Mouse (Mus musculus) erythroblast, embryonic 14.5 days (primary cell): Measurements from ENCODE around the gene Nol12. TPM values are rescaled to one million over a fixed set of nuclear protein-coding genes. Genes with fewer than 3 reads are reported as not detected.

Source experiments
- H3K27me3 ChIP-seq: 2 replicates; pipeline ENCODE4 v1.6.1; 2012; ENCODE audit warnings: inconsistent platforms; ENCODE audit not compliant: control insufficient read depth
- H3K36me3 ChIP-seq: 2 replicates; pipeline ENCODE4 v1.6.1; 2012; ENCODE audit warnings: mild to moderate bottlenecking, inconsistent platforms; ENCODE audit not compliant: control insufficient read depth
- H3K4me1 ChIP-seq: 2 replicates; pipeline ENCODE4 v1.6.1; 2012; ENCODE audit warnings: inconsistent platforms; ENCODE audit not compliant: control insufficient read depth
- H3K4me3 ChIP-seq: replicated peaks from 2 replicates; pipeline ENCODE3; 2012; ENCODE audit warnings: moderate library complexity, mild to moderate bottlenecking, inconsistent platforms
- H3K9me3 ChIP-seq: 2 replicates; pipeline ENCODE4 v1.6.1; 2012; ENCODE audit warnings: low read length, inconsistent platforms, mixed read lengths; ENCODE audit not compliant: control insufficient read depth
- GATA1 ChIP-seq: IDR thresholded peaks from 2 replicates; pipeline ENCODE4 v1.6.1; 2012; ENCODE audit warnings: low read length, inconsistent platforms, mixed read lengths
- TAL1 ChIP-seq: IDR thresholded peaks from 3 replicates; pipeline ENCODE4 v1.6.1; 2012; ENCODE audit warnings: low read length, inconsistent platforms, mixed read lengths
- polyA plus RNA-seq: library from polyadenylated mRNA; stranded (reverse); fragments of >175 nt; gene quantifications from 2 replicates; pipeline ENCODE4 v1.2.3, GENCODE M21; 2012

Nol12 gene
- polyA plus RNA-seq, 1 experiment = 3.9 TPM

DNA sequence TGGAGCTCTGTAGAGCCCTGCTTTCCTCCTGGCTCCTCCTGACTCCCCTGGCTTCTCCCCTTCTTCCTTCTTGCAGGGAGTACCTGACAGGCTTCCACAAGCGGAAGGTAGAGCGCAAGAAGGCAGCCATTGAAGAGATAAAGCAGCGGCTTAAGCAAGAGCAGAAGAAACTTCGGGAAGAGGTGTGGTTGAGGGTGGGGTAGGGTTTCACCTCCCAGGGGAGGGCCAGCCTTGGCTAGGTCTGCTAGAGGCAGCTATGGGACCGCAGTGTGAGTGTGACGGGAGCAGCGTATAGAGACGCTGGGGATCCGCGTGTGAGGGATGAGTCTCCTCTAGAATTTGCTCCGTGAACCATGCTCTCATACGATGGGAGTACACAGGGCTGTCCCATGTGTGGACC, 1.7 kb downstream of the Nol12 start:
- no peaks in the 10 kb centered on the region for H3K9me3 ChIP-seq
- H3K4me1 ChIP-seq = peaks cover 51% of the 10 kb centered on the region
- peaks cover 50% of the 10 kb centered on the region for H3K36me3 ChIP-seq
- peak overlapping the region; percentile 76 for H3K4me3 ChIP-seq
- H3K27me3 ChIP-seq = no peaks in the 10 kb centered on the region
- no peak for TF ChIP-seq TAL1
- no peak for TF ChIP-seq GATA1

DNA sequence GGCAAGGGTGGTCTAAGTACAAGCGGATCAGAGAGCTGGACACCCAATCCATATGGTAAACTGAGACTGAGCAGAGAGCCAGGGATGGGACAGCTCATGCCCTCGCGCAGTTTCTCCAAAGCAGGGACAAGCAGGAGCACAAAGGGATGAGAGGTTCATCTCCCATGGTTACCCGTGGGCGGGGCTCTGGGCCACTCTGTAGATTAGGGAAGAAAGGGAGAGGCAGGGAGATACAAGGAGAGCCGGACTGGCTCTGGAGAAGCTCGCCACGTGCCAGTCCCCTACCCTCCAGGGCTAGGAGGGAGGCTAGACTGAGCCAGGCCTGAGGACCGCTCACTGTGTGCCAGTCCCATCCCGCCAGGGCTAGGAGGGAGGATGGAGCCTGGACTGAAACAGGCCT, 2.6 kb downstream of the Nol12 start:
- no peaks in the 10 kb centered on the region for H3K27me3 ChIP-seq
- H3K4me3 ChIP-seq = no peak overlapping the region
- H3K9me3 ChIP-seq = no peaks in the 10 kb centered on the region
- H3K36me3 ChIP-seq = peaks cover 57% of the 10 kb centered on the region
- H3K4me1 ChIP-seq = peaks cover 46% of the 10 kb centered on the region
- TF ChIP-seq GATA1 = no peak
- no peak for TF ChIP-seq TAL1

DNA sequence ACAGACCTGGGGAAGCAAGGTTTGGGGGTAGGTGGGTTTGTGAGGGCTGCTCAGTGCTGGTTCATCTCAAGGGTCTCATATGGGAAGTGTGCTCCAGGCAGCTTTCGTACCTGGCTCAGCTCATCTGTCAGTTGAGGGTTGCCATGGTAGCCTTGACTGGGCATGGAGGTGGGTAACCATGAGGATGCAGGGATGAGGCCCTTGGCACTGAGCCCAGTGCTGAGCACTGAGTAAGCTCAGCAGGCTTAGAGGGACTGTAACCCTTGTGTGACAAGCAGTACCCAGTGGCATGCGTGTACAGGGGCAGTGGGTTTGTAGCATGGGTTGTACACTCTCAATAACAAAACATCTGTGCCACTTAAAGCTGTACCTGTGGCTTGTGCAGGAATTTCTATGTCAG, 3.2 kb downstream of the Nol12 start:
- Histone ChIP-seq H3K4me1 (peaks cover 46% of the 10 kb centered on the region), H3K27me3 (no peaks in the 10 kb centered on the region), H3K9me3 (no peaks in the 10 kb centered on the region), H3K4me3 (no peak overlapping the region), H3K36me3 (peaks cover 57% of the 10 kb centered on the region)
- TF ChIP-seq TAL1 (no peak), GATA1 (no peak)

DNA sequence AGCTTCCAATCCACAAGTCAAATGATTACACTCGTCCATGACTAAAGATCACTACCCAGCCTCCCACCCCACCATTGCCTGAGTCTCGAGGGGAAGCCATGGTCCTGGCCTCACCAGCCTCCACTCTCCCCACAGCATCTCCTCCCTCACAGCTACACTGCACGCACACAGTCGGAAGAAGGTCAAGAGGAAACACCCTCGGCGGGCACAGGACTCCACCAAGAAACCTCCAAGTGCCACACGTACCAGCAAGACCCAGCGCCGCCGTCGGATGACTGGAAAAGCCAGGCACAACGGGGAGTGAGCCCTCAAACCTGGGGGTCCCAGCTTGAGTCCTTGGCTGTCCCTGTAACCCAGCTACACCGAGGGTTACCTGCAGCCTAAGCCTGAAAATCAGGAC, 5.6 kb downstream of the Nol12 start:
- Histone ChIP-seq H3K27me3 (no peaks in the 10 kb centered on the region), H3K4me3 (no peak overlapping the region), H3K4me1 (peaks cover 35% of the 10 kb centered on the region), H3K9me3 (no peaks in the 10 kb centered on the region), H3K36me3 (peaks cover 57% of the 10 kb centered on the region)
- TF ChIP-seq TAL1 (no peak), GATA1 (no peak)

DNA sequence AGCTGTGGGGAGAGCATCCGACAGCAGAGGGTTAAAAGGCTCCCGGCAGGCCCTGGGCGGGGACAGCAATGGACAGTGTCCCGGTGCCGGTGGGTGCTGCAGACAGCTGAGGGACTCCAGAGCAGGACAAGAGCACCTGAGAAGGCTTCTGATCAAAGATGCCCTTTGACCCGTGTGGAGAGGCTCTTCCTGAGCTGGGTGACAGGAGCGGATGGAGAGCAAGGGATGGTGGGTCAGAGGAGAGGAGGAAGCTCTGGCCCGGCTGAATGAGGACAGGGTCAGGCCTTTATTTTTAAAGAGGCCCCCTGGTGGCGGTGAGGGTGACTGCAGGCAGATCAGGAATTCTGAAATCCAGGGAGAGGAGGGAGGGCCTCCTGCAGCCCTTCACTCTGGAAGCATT, 7.9 kb downstream of the Nol12 start:
- H3K4me3 ChIP-seq = no peak overlapping the region
- H3K27me3 ChIP-seq = peaks cover 9% of the 10 kb centered on the region
- TF ChIP-seq GATA1 = no peak
- TF ChIP-seq TAL1 = no peak
- H3K4me1 ChIP-seq = peaks cover 33% of the 10 kb centered on the region
- peaks cover 43% of the 10 kb centered on the region for H3K36me3 ChIP-seq
- H3K9me3 ChIP-seq = no peaks in the 10 kb centered on the region

DNA sequence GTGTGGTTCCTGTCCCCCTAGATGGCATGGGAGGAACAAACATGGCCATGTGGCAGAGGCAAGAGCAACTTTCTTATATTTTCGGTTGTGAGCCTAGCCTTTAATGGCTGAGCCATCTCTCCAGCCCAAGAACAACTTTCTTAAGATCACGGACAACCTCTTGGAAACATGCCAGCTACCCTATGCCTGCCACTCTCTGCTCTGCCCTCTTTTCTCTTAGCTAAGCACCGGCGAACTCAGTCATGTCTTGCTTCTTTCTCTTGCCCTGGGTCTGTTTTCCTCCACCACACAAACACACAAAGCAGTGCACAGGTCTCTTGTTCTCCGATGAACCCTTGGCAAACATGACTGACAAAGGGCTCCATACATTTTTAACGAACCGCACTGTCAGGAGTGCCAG, 11.5 kb downstream of the Nol12 start:
- H3K9me3 ChIP-seq = no peaks in the 10 kb centered on the region
- TF ChIP-seq GATA1 (no peak), TAL1 (no peak)
- H3K4me3 ChIP-seq = no peak overlapping the region
- peaks cover 20% of the 10 kb centered on the region for H3K27me3 ChIP-seq
- peaks cover 41% of the 10 kb centered on the region for H3K4me1 ChIP-seq
- H3K36me3 ChIP-seq = peaks cover 8% of the 10 kb centered on the region

DNA sequence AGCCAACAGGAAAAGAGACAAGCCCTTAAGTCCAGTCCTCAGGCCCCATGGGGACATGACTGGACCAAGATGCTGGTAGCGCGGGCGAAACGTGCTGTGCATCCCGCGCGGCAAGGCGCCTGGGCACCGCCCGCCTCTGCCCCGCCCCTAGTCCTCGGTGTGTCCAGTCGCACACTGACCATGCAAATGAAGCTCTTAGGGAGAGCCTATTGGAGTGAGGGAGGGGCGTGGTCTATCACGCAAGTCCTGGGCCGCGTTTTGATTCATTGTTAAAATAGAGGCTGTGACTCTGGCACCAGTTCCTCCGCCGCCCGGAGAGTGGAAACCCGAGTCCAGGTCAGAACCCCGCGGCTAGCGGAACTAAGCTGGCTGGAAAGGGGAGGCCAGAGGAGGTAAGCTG, 12.9 kb downstream of the Nol12 start, which contains the start of gene Triobp:
TSS of gene Triobp (plus strand) at position 68 of the 400 bp plus-strand sequence.
- H3K27me3 ChIP-seq = peaks cover 20% of the 10 kb centered on the region
- TF ChIP-seq GATA1 (no peak), TAL1 (no peak)

DNA sequence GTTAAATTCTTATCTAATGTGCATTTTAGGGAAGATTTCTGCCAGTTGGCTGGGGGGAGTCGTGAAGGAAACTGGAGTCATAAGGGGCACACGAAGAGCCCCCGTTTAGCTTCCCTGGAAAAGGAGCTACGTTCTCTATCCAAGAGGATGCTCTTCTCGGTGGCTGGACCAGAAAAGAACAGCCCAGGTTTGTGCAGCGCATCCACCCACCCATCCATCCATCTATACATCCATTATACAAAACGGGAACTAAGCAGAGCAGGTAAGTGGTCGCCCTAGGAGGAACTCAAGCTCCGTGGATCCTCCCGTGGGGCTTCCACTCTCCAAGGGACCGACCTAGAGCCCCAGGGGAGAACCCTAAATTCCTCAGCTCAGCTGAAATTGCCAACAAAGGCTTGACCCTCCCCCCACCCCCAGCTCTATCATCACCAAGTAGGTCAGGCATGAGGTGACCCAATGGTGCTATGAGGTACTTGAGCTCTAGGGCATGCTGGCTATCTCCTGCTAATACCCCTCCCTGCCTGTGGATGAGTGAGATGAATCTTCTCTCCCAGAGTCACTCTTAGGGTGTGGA, 13.5 kb downstream of the Nol12 start:
- Histone ChIP-seq H3K4me3 (peak overlapping the region; percentile 50), H3K27me3 (peaks cover 20% of the 10 kb centered on the region), H3K36me3 (no peaks in the 10 kb centered on the region; the same call in 1 of the 2 replicates), H3K4me1 (peaks cover 34% of the 10 kb centered on the region), H3K9me3 (no peaks in the 10 kb centered on the region)
- TF ChIP-seq GATA1 = no peak

More for the DNA sequence above, 12.9 kb downstream of the Nol12 start, which contains the start of gene Triobp:
- peak within 1 kb of the TSS; percentile 50 for H3K4me3 ChIP-seq
- H3K9me3 ChIP-seq = no peaks in the 10 kb centered on the region
- H3K4me1 ChIP-seq = peaks cover 40% of the 10 kb centered on the region
- H3K36me3 ChIP-seq = no peaks in the 10 kb centered on the region; the same call in 1 of the 2 replicates

DNA sequence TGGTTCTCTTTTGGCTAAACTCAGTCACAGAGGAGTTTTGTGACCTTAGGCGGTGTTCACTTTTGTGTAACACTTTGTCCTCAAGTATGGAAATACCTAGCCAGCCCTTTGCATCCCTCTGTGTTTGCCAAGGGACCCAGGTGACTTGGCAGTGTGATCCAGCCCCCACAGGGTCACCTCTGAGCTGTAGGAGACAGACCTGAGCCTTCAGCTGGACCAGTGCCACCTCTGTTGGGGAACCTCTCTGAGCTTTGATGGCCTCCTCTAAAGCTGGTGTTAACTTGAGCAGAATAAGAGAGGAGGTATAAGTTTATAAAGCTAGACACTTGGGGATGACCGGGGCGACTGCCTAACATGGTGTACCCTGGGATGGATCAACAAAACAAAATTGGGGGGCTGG, 14.2 kb downstream of the Nol12 start:
- no peaks in the 10 kb centered on the region for H3K36me3 ChIP-seq
- peaks cover 20% of the 10 kb centered on the region for H3K27me3 ChIP-seq
- peaks cover 32% of the 10 kb centered on the region for H3K4me1 ChIP-seq
- no peak for TF ChIP-seq GATA1
- no peak for TF ChIP-seq TAL1
- H3K4me3 ChIP-seq = no peak overlapping the region
- H3K9me3 ChIP-seq = no peaks in the 10 kb centered on the region

DNA sequence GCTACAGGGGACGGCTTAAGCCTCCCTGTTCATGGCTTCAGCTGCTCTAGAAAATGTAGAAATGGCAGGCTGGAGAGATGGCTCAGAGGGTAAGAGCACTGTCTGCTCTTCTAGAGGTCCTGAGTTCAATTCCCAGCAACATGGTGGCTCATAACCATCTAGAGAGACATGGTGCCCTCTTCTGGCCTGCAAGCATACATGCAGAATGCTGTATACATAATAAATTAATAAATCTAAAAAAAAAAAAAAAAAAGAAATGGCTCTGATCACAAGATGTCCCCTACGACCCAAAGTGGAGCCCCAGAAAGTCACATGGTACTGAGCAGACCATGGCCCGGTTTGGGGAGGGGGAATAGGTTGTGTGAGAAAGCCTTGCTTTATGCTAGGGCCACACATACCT, 20.9 kb downstream of the Nol12 start:
- no peak for TF ChIP-seq GATA1
- TF ChIP-seq TAL1 = no peak
- no peak overlapping the region for H3K4me3 ChIP-seq
- H3K27me3 ChIP-seq = no peaks in the 10 kb centered on the region

More for the DNA sequence above, 20.9 kb downstream of the Nol12 start:
- Histone ChIP-seq H3K36me3 (no peaks in the 10 kb centered on the region), H3K9me3 (no peaks in the 10 kb centered on the region), H3K4me1 (no peaks in the 10 kb centered on the region; the same call in 1 of the 2 replicates)
